Mouse (Mus musculus): Measurements from ENCODE around the gene Camk2d. TPM values are rescaled to one million over a fixed set of nuclear protein-coding genes. Genes with fewer than 3 reads are reported as not detected.

Gene Camk2d
- polyA plus RNA-seq, 1 experiment from 2014 or later = 20.6 TPM

GRCm38 (mm10) chr3:126725647-126726046 is 129.5 kb downstream of the Camk2d start:
- WGBS = 80% methylated on average over 9 of the region's 9 CpGs
- H3K9ac ChIP-seq (ENCODE audit: low read depth, low read length) = no peak overlapping the region
- DNase-seq (ENCODE audit: low spot score) = no peak
- no peaks in the 10 kb centered on the region for H3K36me3 ChIP-seq (ENCODE audit: control insufficient read depth, insufficient read depth, low read length)
- no peak for ATAC-seq (ENCODE audit: low FRiP score)
- H3K9me3 ChIP-seq (ENCODE audit: control insufficient read depth, low read length) = no peaks in the 10 kb centered on the region
- H3K4me3 ChIP-seq (ENCODE audit: low read depth, low read length) = no peak overlapping the region
- no peak overlapping the region for H3K4me2 ChIP-seq (replicated peaks; ENCODE audit: low read depth, low read length)
- no peaks in the 10 kb centered on the region for H3K4me1 ChIP-seq (replicated peaks; ENCODE audit: control insufficient read depth, insufficient read depth, low read length)
- H3K27me3 ChIP-seq (ENCODE audit: control insufficient read depth, insufficient read depth, low read length) = no peaks in the 10 kb centered on the region
- H3K27ac ChIP-seq (ENCODE audit: low read depth, low read length) = no peak overlapping the region

- Histone ChIP-seq H3K27me3 (ENCODE audit: control insufficient read depth, insufficient read depth, low read length) (no peaks in the 10 kb centered on the region), H3K4me1 (replicated peaks; ENCODE audit: control insufficient read depth, insufficient read depth, low read length) (no peaks in the 10 kb centered on the region), H3K4me3 (ENCODE audit: low read depth, low read length) (no peak overlapping the region), H3K9ac (ENCODE audit: low read depth, low read length) (no peak overlapping the region), H3K36me3 (ENCODE audit: control insufficient read depth, insufficient read depth, low read length) (no peaks in the 10 kb centered on the region), H3K9me3 (ENCODE audit: control insufficient read depth, low read length) (no peaks in the 10 kb centered on the region), H3K27ac (ENCODE audit: low read depth, low read length) (no peak overlapping the region), H3K4me2 (replicated peaks; ENCODE audit: low read depth, low read length) (no peak overlapping the region)
- WGBS = 92% methylated on average over 4 of the region's 4 CpGs
- ATAC-seq (ENCODE audit: low FRiP score) (no peak), DNase-seq (ENCODE audit: low spot score) (no peak)
Measured at GRCm38 (mm10) chr3:126727387-126727786, 131.3 kb downstream of the Camk2d start.

- no peak overlapping the region for H3K4me3 ChIP-seq (ENCODE audit: low read depth, low read length)
- 89% methylated on average over 5 of the region's 5 CpGs for WGBS
- no peak for ATAC-seq (ENCODE audit: low FRiP score)
Measured at GRCm38 (mm10) chr3:126730411-126730810, 134.3 kb downstream of the Camk2d start.

GRCm38 (mm10) chr3:126732323-126732722 is 136.2 kb downstream of the Camk2d start:
- H3K4me1 ChIP-seq (replicated peaks; ENCODE audit: control insufficient read depth, insufficient read depth, low read length) = no peaks in the 10 kb centered on the region
- H3K36me3 ChIP-seq (ENCODE audit: control insufficient read depth, insufficient read depth, low read length) = no peaks in the 10 kb centered on the region
- H3K4me2 ChIP-seq (replicated peaks; ENCODE audit: low read depth, low read length) = no peak overlapping the region
- no peak for DNase-seq (ENCODE audit: low spot score)
- no peak overlapping the region for H3K4me3 ChIP-seq (ENCODE audit: low read depth, low read length)
- H3K9me3 ChIP-seq (ENCODE audit: control insufficient read depth, low read length) = no peaks in the 10 kb centered on the region
- H3K27ac ChIP-seq (ENCODE audit: low read depth, low read length) = no peak overlapping the region
- H3K27me3 ChIP-seq (ENCODE audit: control insufficient read depth, insufficient read depth, low read length) = no peaks in the 10 kb centered on the region
- ATAC-seq (ENCODE audit: low FRiP score) = no peak; the same call in 1 of the 2 replicates
- 93% methylated on average over 2 of the region's 2 CpGs for WGBS
- no peak overlapping the region for H3K9ac ChIP-seq (ENCODE audit: low read depth, low read length)

More at GRCm38 (mm10) chr3:126730411-126730810, 134.3 kb downstream of the Camk2d start:
- H3K27me3 ChIP-seq (ENCODE audit: control insufficient read depth, insufficient read depth, low read length) = no peaks in the 10 kb centered on the region
- no peak overlapping the region for H3K9ac ChIP-seq (ENCODE audit: low read depth, low read length)
- H3K4me1 ChIP-seq (replicated peaks; ENCODE audit: control insufficient read depth, insufficient read depth, low read length) = no peaks in the 10 kb centered on the region
- H3K4me2 ChIP-seq (replicated peaks; ENCODE audit: low read depth, low read length) = no peak overlapping the region
- no peaks in the 10 kb centered on the region for H3K9me3 ChIP-seq (ENCODE audit: control insufficient read depth, low read length)
- no peaks in the 10 kb centered on the region for H3K36me3 ChIP-seq (ENCODE audit: control insufficient read depth, insufficient read depth, low read length)
- H3K27ac ChIP-seq (ENCODE audit: low read depth, low read length) = no peak overlapping the region
- DNase-seq (ENCODE audit: low spot score) = no peak

GRCm38 (mm10) chr3:126734533-126734932 is 138.4 kb downstream of the Camk2d start:
- ATAC-seq (ENCODE audit: low FRiP score) = no peak
- no peak overlapping the region for H3K4me3 ChIP-seq (ENCODE audit: low read depth, low read length)
- no peak overlapping the region for H3K27ac ChIP-seq (ENCODE audit: low read depth, low read length)
- H3K4me1 ChIP-seq (replicated peaks; ENCODE audit: control insufficient read depth, insufficient read depth, low read length) = no peaks in the 10 kb centered on the region
- no peaks in the 10 kb centered on the region for H3K27me3 ChIP-seq (ENCODE audit: control insufficient read depth, insufficient read depth, low read length)
- H3K4me2 ChIP-seq (replicated peaks; ENCODE audit: low read depth, low read length) = no peak overlapping the region
- DNase-seq (ENCODE audit: low spot score) = no peak
- no peaks in the 10 kb centered on the region for H3K9me3 ChIP-seq (ENCODE audit: control insufficient read depth, low read length)
- 80% methylated on average over 2 of the region's 2 CpGs for WGBS
- H3K36me3 ChIP-seq (ENCODE audit: control insufficient read depth, insufficient read depth, low read length) = no peaks in the 10 kb centered on the region
- H3K9ac ChIP-seq (ENCODE audit: low read depth, low read length) = no peak overlapping the region

GRCm38 (mm10) chr3:126735211-126735610 is 139.1 kb downstream of the Camk2d start:
- no peak overlapping the region for H3K9ac ChIP-seq (ENCODE audit: low read depth, low read length)
- H3K4me1 ChIP-seq (replicated peaks; ENCODE audit: control insufficient read depth, insufficient read depth, low read length) = no peaks in the 10 kb centered on the region
- 71% methylated on average over 5 of the region's 5 CpGs for whole genome bisulfite sequencing

GRCm38 (mm10) chr3:126737128-126737527 is 141.0 kb downstream of the Camk2d start:
- WGBS = 98% methylated on average over 2 of the region's 2 CpGs
- Histone ChIP-seq H3K27me3 (ENCODE audit: control insufficient read depth, insufficient read depth, low read length) (no peaks in the 10 kb centered on the region), H3K27ac (ENCODE audit: low read depth, low read length) (no peak overlapping the region), H3K4me3 (ENCODE audit: low read depth, low read length) (no peak overlapping the region), H3K36me3 (ENCODE audit: control insufficient read depth, insufficient read depth, low read length) (no peaks in the 10 kb centered on the region), H3K9ac (ENCODE audit: low read depth, low read length) (no peak overlapping the region), H3K4me1 (replicated peaks; ENCODE audit: control insufficient read depth, insufficient read depth, low read length) (no peaks in the 10 kb centered on the region), H3K4me2 (replicated peaks; ENCODE audit: low read depth, low read length) (no peak overlapping the region), H3K9me3 (ENCODE audit: control insufficient read depth, low read length) (no peaks in the 10 kb centered on the region)
- no peak for DNase-seq (ENCODE audit: low spot score)
- ATAC-seq (ENCODE audit: low FRiP score) = no peak

More at GRCm38 (mm10) chr3:126735211-126735610, 139.1 kb downstream of the Camk2d start:
- DNase-seq (ENCODE audit: low spot score) (no peak), ATAC-seq (ENCODE audit: low FRiP score) (no peak)
- no peak overlapping the region for H3K27ac ChIP-seq (ENCODE audit: low read depth, low read length)
- H3K9me3 ChIP-seq (ENCODE audit: control insufficient read depth, low read length) = no peaks in the 10 kb centered on the region
- no peak overlapping the region for H3K4me3 ChIP-seq (ENCODE audit: low read depth, low read length)
- no peaks in the 10 kb centered on the region for H3K27me3 ChIP-seq (ENCODE audit: control insufficient read depth, insufficient read depth, low read length)
- H3K4me2 ChIP-seq (replicated peaks; ENCODE audit: low read depth, low read length) = no peak overlapping the region
- no peaks in the 10 kb centered on the region for H3K36me3 ChIP-seq (ENCODE audit: control insufficient read depth, insufficient read depth, low read length)

GRCm38 (mm10) chr3:126740146-126740545 is 144.0 kb downstream of the Camk2d start:
- Histone ChIP-seq H3K36me3 (ENCODE audit: control insufficient read depth, insufficient read depth, low read length) (no peaks in the 10 kb centered on the region), H3K4me2 (replicated peaks; ENCODE audit: low read depth, low read length) (no peak overlapping the region), H3K4me3 (ENCODE audit: low read depth, low read length) (no peak overlapping the region), H3K9ac (ENCODE audit: low read depth, low read length) (no peak overlapping the region), H3K9me3 (ENCODE audit: control insufficient read depth, low read length) (no peaks in the 10 kb centered on the region), H3K4me1 (replicated peaks; ENCODE audit: control insufficient read depth, insufficient read depth, low read length) (no peaks in the 10 kb centered on the region), H3K27ac (ENCODE audit: low read depth, low read length) (no peak overlapping the region), H3K27me3 (ENCODE audit: control insufficient read depth, insufficient read depth, low read length) (no peaks in the 10 kb centered on the region)
- no peak for ATAC-seq (ENCODE audit: low FRiP score)
- 97% methylated on average over 1 of the region's 1 CpGs for WGBS
- DNase-seq (ENCODE audit: low spot score) = no peak

- Histone ChIP-seq H3K9me3 (ENCODE audit: control insufficient read depth, low read length) (no peaks in the 10 kb centered on the region), H3K27me3 (ENCODE audit: control insufficient read depth, insufficient read depth, low read length) (no peaks in the 10 kb centered on the region), H3K27ac (ENCODE audit: low read depth, low read length) (no peak overlapping the region), H3K4me3 (ENCODE audit: low read depth, low read length) (no peak overlapping the region), H3K4me1 (replicated peaks; ENCODE audit: control insufficient read depth, insufficient read depth, low read length) (no peaks in the 10 kb centered on the region), H3K36me3 (ENCODE audit: control insufficient read depth, insufficient read depth, low read length) (no peaks in the 10 kb centered on the region), H3K4me2 (replicated peaks; ENCODE audit: low read depth, low read length) (no peak overlapping the region), H3K9ac (ENCODE audit: low read depth, low read length) (no peak overlapping the region)
- no peak for DNase-seq (ENCODE audit: low spot score)
- 64% methylated on average over 3 of the region's 3 CpGs for WGBS
- peak; percentile 51 for ATAC-seq (ENCODE audit: low FRiP score)
Measured at GRCm38 (mm10) chr3:126744432-126745133, 148.5 kb downstream of the Camk2d start.

Data from hindbrain, embryonic 11.5 days (tissue).